Mouse (Mus musculus): ENCODE data around the gene Tapbp.
"Not testable (repeated sequence)": the region's sequence is repeated elsewhere in the genome, so short reads cannot be mapped to it uniquely, and the experiment has no call there.

Gene Tapbp

DNA sequence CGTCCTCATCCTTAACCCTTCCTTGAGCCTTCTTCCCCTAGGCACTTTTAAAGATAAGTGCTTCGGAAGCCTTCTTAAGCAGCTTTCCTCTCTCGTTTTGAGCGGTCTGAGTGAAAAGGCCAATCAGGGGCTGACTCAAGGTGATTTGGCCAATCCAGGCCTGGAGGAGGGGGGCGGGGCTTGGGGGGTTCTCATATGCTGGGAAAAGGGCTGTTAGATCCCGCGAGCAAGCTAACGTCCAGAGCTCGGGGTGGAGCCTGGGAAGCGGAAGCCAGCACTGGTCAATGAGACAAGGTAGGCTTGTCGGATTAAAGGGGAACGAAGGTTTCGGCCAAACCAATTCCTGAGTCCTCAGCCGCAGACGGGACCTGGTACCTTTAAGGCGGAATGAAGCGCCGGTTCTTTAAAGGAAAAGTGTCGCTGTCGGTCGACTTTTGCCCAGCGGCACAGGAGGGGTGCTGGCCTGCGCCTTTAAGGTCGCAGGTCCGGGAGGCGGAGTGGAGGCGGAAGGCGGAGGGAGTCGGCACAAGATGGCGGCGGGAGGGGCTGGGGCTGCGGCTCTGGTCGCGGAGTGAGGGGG, at the start of gene Tapbp, which contains the start of gene Zbtb22:
TSS of gene Tapbp (plus strand) at position 229 of the 580 bp plus-strand sequence.
TSS of gene Zbtb22 (plus strand) at position 234 of the 580 bp plus-strand sequence.
- DNase-seq (ENCODE audit: low spot score in 2 of 2): peak; percentile 89 to 95

- DNase-seq (ENCODE audit: low spot score in 2 of 2): not testable (repeated sequence)
These were observed 42.2 kb upstream of the Tapbp start, which contains the start of gene Gm7029 for GRCm38 (mm10) chr17:33873537-33873936. TSS of gene Gm7029 (plus strand) at chr17:33873837.

DNA sequence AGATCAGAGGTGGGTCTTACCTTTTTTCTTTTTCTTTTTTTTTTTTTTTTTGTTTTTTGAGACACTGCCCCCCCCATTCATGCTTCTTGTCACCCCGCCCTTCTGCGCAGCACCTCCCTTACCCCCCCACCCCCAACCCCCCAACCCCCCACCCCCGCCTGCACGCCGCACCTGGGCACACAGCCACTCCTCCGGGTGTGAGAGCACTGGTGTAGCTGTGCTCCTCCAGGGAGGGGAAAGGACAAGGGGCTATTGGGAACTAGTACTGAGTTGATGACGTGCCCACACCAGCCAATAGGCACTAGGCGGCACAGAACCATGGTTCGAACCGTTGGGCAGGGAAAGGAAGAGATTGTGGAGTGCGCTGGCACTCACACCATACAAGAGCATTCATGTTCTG, 41.3 kb upstream of the Tapbp start:
- DNase-seq (ENCODE audit: low spot score in 2 of 2): no peak

- DNase-seq (ENCODE audit: low spot score in 2 of 2): peak in 1 of 2 experiments; percentile 39
These were observed 39.9 kb upstream of the Tapbp start for GRCm38 (mm10) chr17:33875797-33876196.

GRCm38 (mm10) chr17:33884320-33884719, 31.4 kb upstream of the Tapbp start:
- DNase-seq (ENCODE audit: low spot score in 2 of 2): not testable (repeated sequence)

GRCm38 (mm10) chr17:33887802-33888201, 27.9 kb upstream of the Tapbp start:
- not testable (repeated sequence) for DNase-seq (ENCODE audit: low spot score in 2 of 2)

- not testable (repeated sequence) for DNase-seq (ENCODE audit: low spot score in 2 of 2)
These were observed 27.5 kb upstream of the Tapbp start for GRCm38 (mm10) chr17:33888230-33888629.

DNA sequence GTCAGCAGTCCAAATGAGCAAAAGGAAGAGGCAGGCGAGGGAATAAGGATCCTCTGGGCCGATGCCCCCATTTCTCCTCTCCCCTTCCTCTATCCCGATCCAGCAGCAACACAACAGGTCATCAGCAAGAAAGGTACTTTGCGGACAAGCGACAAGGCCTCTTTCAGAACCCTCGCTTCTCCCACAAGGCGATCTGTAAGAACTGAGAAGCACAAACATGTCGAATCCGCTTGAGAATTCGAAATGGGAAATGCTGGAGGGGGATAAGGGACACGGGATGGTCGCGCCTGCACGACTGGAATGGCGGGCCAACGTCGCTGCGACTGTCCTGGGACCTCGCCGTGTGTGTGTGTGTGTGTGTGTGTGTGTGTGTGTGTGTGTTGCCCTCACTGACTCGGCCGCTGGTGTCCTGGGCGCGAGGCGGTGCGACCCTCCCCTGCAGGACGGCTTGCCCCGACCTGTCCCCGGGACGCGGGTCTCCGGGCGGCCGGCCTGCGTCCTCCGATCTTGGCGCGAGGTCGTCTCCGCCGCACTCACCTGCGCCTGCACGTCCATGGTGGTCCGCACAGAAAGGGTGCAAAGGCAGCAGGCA, 25.7 kb upstream of the Tapbp start:
- not testable (repeated sequence) for DNase-seq (ENCODE audit: low spot score in 2 of 2)

GRCm38 (mm10) chr17:33890533-33891059, 25.1 kb upstream of the Tapbp start, which contains the start of gene Kifc1:
TSS of gene Kifc1 (minus strand) at chr17:33890661.
- peak; percentile 99 for DNase-seq (ENCODE audit: low spot score in 2 of 2)

DNA sequence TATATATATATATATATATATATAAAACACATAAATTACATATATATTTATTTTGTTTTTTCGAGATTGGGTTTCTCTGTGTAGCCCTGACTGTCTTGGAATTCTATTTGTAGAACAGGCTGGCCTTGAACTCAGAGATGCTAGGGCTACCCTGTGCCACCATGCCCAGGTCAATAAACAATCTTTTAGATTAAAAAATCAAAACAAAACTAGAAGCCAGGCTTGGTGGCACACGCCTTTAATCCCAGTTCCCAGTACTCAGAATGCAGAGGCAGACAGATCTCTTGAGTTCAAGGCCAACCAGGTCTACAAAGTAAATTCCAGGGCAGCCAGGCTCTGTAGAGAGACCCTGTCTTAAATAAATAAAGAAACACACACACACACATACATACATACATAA, 24.3 kb upstream of the Tapbp start:
- DNase-seq (ENCODE audit: low spot score in 2 of 2): no peak

GRCm38 (mm10) chr17:33891892-33892291, 23.8 kb upstream of the Tapbp start:
- not testable (repeated sequence) for DNase-seq (ENCODE audit: low spot score in 2 of 2)

GRCm38 (mm10) chr17:33892429-33892828, 23.3 kb upstream of the Tapbp start:
- DNase-seq (ENCODE audit: low spot score in 2 of 2): no peak

GRCm38 (mm10) chr17:33893011-33893410, 22.7 kb upstream of the Tapbp start:
- not testable (repeated sequence) for DNase-seq (ENCODE audit: low spot score in 2 of 2)

GRCm38 (mm10) chr17:33897114-33897794, 18.4 kb upstream of the Tapbp start:
- peak in 1 of 2 experiments; percentile 76 for DNase-seq (ENCODE audit: low spot score in 2 of 2)

DNA sequence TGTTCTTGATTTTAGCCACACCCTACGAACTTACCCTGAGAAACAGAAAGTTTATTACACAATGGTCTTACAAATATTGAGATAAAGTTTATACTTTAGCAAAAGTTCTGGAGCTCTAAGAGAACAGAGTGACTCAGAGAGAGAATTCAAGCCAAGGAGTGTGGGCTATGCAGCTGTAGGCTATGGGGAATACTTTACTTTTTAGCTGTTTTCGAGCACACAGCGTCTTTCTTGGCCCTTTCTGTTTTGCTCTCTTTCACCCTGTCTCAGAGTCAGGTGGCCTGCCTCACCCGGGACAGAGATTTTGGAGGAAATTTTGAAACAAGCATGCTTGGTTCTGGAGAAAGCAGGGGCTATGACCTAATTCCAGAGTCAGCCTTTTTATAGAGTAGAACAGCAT, 17.5 kb upstream of the Tapbp start:
- DNase-seq (ENCODE audit: low spot score in 2 of 2): not testable (repeated sequence)

DNA sequence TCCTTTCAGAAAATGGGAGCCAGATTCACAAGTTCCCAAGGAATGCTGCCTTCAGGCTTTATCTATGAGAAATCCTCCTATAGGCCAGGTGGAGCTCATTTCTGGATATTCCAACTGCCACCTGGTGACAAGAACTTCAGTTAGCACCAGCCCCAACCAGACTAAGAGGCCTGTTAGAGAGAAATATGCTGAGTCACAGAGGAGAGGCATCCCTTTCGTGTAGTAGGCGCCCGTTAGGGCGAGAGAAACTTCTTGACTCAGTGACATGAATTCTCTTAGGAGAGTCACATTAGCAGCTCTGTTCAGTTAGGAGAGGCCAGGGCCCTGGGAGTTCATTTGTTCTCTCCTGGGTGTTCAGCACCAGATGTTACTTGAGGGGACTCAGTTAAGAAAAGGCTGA, 16.1 kb upstream of the Tapbp start:
- peak in 1 of 2 experiments; percentile 34 for DNase-seq (ENCODE audit: low spot score in 2 of 2)

DNA sequence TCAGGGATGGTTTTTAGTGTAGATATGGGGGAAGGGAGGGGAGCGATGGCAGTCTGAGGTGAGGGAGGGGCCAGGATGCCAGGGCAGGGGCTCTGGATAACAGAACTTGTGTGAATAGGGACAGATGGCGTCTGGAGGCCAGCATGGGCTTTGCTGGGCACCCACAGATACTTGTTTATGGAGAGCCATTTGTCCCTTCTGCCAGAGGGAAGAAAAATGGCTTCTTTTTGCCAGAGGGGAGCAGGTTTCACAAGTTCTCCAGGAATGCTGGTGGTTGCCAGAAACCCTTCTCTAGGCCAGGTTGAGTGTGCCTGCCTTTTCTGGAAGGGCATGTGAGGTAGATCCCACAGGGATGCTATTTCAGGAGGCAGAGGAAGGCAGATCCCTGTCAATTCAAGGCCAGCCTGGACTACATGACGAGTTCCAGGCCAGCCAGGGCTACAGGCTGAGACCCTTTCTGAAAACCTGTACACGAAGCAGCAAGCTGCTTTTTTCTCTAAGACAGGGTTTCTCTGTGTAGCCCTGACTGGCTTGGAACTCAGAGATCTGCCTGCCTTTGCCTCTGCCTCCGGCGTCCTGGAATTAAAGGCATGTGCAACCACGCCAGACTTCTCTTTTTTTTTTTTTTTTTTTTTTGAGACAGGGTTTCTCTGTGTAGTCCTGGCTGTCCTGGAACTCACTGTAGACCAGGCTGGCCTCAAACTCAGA, 15.3 kb upstream of the Tapbp start:
- DNase-seq (ENCODE audit: low spot score in 2 of 2): no peak

DNA sequence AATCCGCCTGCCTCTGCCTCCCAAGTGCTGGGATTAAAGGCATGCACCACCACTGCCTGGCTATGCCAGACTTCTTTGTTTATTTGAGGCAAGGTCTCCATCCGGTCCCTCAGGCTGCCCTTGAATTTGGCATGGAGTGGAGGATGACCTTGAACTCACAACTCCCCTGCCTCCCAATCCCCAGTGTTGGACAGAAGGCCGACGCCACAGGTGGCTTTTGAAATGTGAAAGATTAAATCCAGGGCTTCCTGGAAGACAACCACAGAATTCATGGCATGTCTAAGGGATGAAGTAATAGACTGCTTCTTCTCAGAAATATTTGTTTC, 14.7 kb upstream of the Tapbp start:
- DNase-seq (ENCODE audit: low spot score in 2 of 2): no peak

DNA sequence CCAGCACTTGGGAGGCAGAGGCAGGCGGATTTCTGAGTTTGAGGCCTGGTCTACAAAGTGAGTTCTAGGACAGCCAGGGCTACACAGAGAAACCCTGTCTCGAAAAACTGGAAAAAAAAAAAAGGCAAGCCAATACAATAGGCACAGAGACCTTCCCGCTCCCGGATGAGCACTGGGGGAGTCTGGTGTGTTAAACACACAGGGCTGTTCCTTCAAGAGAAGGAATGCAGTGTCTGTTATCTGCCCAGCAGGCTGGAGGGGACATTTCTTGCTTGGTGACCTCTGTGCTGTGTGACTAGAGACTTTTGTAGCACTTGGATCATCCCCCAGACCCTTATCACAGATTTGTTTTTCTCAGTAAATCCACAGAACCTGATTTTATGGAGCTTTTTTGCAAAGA, 14.0 kb upstream of the Tapbp start:
- DNase-seq (ENCODE audit: low spot score in 2 of 2): no peak

- no peak for DNase-seq (ENCODE audit: low spot score in 2 of 2)
These were observed 13.6 kb upstream of the Tapbp start for GRCm38 (mm10) chr17:33902079-33902478.

DNA sequence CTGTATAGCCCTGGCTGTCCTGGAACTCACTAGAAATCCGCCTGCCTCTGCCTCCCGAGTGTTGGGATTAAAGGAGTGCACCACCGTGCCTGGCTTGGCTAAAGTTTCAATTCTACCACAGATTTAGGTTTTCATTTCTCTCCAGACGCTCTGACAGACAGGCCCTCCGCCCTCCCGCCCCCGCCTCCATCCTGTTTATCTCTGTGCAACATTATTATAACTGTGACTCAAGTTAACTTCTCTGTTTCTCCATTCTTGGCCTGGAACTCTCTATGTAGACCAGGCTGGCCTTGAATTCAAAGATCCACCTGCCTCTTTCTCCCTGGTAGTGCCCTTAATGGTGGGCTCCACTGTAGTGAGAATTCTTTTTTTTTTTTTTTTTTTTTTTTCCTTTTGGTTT, 13.2 kb upstream of the Tapbp start:
- DNase-seq (ENCODE audit: low spot score in 2 of 2): no peak
